Mouse (Mus musculus) gastrocnemius, postnatal 25 days (tissue): ENCODE results near the gene Mxi1. TPM values are rescaled to one million over a fixed set of nuclear protein-coding genes. Genes with fewer than 3 reads are reported as not detected.

Experiments
- DNase-seq: peaks from one replicate; pipeline ENCODE4 v3.0.0; 2022
- total RNA-seq, 2 experiments: library from RNA; stranded (reverse); gene quantifications; 1 replicate in 1 of 2; 2 replicates in 1 of 2; pipeline ENCODE4 v1.2.3; 2021

The Mxi1 gene
- total RNA-seq, 2 experiments from 2014 or later: 37.8 to 39.1 TPM

DNA sequence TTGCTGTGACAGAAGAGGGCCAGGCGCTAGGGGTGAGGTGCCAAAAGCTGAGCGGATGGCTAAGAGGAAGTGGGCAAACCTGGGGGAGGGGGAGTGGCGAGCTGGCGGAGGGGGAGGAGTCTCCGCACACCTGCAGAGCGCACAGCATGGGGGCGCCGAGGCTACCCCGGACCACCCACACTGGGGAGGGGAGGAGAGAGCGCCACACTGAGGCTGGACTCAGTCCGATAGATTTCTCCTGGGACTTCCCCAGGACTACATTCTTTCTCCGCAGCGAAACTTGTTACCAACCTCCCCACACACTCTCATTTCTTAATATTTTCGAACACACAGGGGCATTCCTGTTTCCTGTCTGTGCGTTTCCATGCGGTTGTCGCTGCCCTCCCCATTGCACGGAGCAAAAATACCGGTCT, 113.0 kb downstream of the Mxi1 start:
- peak; percentile 40 for DNase-seq

DNA sequence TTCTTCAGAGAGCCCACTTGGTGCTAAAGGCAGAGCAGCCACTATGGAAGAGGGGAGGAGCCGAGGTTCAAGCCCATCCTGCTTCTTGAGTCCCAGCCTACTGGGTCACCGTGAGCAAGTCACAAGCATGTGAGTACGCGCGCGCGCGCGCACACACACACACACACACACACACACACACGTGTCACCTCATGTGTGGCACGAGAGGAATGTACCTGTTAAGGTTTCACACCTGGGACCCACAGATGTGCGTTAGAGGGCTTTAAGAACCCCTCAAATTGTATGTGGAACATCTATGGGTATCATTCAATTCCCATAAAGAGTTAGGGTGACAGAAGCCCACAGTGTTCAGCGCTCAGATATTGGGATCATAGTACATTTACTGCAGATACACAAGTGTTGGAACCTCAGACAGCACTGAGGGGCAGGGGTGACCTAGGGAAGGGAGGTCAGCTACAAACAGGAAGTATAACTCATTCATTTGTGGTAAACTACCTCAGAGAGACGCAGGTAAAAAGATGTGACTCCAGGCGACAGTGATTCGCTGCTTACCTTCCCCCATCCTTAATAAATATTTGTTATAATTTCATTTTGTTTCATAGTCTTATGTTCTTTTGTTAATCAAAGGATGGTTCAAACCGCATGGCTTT, 113.6 kb downstream of the Mxi1 start:
- no peak for DNase-seq

DNA sequence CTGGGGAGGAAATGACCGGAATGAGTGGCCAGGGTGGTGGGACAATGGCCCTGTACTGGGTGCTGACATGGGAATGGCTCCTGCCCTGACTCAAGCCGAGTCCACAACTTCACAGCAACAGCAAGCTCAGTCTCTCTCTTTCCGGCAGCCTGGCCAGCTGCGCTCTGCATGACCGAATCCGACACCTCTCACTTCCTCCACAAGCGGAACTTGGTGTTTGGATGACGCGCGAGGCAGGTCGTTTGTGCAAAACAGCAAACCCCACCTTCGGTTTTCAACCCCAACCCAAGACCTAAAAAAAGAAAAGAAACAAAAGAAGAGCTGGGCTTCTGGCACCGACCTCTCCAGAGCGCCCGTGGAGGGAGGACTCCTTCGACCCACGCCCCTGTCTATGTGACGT, 114.3 kb downstream of the Mxi1 start:
- peak; percentile 46 for DNase-seq

Other genes starting within 250 kb of the Mxi1 start
- 10 to 100 TPM; 21.4 to 24.3 TPM for gene Add3, start 170.1 kb upstream of the Mxi1 start, total RNA-seq
- not detected for gene Gm10197, start 61.2 kb downstream of the Mxi1 start, total RNA-seq
- gene Smndc1, start 80.1 kb downstream of the Mxi1 start, total RNA-seq: 10 to 100 TPM; 21.6 to 22.3 TPM
- gene Dusp5, start 218.6 kb downstream of the Mxi1 start, total RNA-seq: 1 to 10 TPM; 1.7 to 1.8 TPM